Mouse (Mus musculus) testis, adult 2 months (tissue): ENCODE measurements around the gene Pawr.

Source experiments
- CTCF ChIP-seq: fragments of 200-500 bp; IDR thresholded peaks from 2 replicates; pipeline ENCODE4 v1.5.1; 2012; ENCODE audit warnings: low read depth, mild to moderate bottlenecking, inconsistent platforms, low read length, moderate library complexity; ENCODE audit not compliant: control insufficient read depth, insufficient read depth, insufficient replicate concordance
- POLR2A ChIP-seq: fragments of 200-500 bp; IDR thresholded peaks from 2 replicates; pipeline ENCODE4 v1.6.1; 2012; ENCODE audit warnings: low read depth, mild to moderate bottlenecking, inconsistent platforms, low read length, moderate library complexity; ENCODE audit not compliant: control insufficient read depth

- TF ChIP-seq POLR2A (no peak), CTCF (no peak)
Measured at GRCm38 (mm10) chr10:108336581-108336980, 4.7 kb downstream of the Pawr start.
